Mouse (Mus musculus) testis, postnatal 14 days (tissue): Measurements from ENCODE around the gene Hspa1b.
"Not testable (repeated sequence)": the region's sequence is repeated elsewhere in the genome, so short reads cannot be mapped to it uniquely, and the experiment has no call there.

Experiments
- DNase-seq: peaks from one replicate; pipeline ENCODE4 v3.0.0; 2021; ENCODE audit warnings: low spot score

Gene Hspa1b

DNA sequence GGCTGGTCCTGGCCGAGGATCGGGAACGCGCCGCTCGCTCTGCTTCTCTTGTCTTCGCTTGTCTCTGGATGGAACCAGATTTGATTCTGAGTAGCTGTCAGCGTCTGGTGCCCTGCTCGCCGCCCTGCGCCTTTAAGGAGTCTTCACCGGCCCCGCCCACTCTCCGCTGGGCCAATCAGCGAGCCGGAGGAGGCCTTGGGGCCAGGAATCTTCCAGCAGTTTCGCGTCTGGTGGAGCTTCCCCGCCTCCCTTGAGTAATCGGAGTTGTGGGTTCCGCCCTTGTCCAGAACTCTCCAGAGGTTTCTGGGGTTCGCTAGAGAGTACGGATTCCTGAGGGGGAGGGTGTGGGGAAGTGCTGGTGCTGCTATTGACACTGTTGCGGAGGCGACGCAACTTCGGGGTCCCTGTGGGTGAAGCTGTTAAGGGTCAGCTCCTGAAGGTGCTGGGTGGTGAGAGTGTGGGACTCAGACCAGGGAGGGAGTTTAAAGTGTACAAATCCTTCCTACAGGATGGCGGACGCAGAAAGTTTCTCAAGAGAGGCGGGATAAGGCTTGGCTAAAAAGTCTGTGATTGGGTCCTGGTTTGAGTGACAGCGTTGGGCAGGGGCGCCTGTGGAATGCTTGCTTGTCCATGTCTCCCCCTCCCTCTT is at the start of gene Hspa1b:
Gene Hspa1b, minus strand, starts transcription at position 109 of the 649 bp plus-strand sequence.
- peak; percentile 84 for DNase-seq

- no peak for DNase-seq
These were observed 48.5 kb upstream of the Hspa1b start for GRCm38 (mm10) chr17:35007387-35007991.

- not testable (repeated sequence) for DNase-seq
These were observed 46.9 kb upstream of the Hspa1b start for GRCm38 (mm10) chr17:35005902-35006301.

- no peak for DNase-seq
These were observed 46.1 kb upstream of the Hspa1b start for GRCm38 (mm10) chr17:35005158-35005557.

DNA sequence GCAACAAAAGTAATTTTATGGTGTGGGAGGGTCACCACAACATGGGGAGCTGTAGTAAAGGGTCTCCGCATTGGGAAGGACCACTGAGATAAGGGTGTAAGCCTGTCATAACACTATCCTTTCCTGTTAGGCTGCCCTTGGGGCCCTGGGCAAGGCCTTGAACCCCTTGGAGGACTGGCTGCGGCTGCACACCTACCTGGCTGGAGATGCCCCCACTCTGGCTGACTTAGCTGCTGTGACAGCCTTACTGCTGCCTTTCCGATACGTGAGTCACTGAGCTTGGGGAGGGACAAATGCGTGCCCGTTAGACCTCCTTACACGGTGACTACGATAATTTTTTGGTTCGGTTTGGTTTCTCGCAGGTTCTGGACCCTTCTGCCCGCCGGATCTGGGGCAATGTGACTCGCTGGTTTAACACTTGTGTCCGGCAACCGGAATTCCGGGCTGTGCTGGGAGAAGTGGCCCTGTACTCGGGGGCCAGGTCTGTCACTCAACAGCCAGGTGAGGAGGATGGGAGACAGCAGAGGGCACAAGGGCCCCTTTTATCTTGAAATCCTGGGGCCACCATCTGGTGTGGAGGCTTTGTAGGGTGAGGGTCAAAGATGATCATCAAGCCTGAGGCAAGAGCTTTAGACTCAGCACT is 45.2 kb upstream of the Hspa1b start:
- DNase-seq = no peak

DNA sequence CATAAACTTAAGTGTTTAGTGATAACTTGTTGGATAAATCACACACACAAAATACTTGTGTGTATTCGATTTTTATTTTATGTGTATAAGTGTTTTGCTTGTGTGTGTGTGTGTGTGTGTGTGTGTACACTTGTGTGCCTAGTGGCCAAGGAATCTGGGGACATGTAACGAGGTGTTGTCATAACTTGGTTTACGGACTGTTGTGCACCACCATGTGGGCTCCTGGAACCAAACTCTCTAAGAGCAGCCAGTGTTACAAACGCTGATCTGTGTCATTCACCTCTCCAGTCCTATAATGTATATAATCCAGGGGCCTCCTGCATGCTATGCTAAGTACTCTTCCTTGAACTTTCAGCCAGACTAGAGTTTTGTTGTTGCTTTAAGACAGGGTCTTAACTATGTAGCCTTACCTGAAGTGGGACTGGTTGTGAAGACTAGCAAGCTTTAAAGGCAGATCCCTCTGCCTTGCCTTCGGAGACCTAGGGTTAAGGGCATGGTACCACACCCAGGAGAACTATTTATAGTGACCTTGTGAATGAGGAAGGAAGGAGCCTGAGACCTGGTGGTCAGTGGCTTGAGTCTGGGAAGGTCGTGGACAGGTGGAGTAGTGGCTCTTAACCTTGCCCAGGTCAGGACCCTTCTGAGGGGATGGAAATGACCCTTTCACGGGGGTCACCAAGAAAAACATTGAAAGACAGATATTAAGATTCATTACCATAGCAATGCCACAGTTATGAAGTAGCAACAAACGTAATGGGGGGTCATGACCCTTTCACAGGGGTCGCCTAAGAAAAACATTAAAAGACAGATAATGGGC is 44.2 kb upstream of the Hspa1b start:
- DNase-seq = no peak

- no peak for DNase-seq
These were observed 43.3 kb upstream of the Hspa1b start for GRCm38 (mm10) chr17:35002153-35002865.

DNA sequence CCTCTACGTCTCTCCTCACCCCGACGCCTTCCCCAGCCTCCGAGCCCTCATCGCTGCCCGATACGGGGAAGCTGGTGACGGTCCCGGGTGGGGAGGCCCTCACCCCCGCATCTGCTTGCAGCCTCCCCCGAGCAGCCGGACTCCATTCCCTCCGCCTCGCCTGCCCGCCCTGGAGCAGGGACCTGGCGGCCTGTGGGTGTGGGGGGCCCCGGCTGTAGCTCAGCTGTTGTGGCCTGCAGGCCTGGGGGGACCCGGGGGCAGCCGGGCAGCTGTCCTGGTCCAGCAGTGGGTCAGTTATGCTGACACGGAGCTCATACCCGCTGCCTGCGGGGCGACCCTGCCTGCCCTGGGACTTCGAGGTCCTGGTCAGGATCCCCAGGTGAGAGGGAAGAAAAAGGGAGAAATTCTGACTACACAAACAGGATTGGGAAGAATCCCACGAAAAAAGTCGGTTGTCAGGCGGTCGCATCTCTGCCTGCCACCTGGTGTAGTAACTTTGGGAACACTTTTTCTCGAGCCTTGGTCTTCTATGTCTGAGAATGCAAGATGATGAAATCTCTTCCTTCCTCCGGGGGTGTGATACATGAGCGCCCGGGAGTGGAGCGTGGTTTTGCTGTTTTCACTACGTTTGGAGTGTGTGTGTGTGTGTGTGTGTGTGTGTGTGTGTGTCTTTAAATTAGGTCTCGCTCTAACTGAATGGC is 42.6 kb upstream of the Hspa1b start:
- DNase-seq = no peak

DNA sequence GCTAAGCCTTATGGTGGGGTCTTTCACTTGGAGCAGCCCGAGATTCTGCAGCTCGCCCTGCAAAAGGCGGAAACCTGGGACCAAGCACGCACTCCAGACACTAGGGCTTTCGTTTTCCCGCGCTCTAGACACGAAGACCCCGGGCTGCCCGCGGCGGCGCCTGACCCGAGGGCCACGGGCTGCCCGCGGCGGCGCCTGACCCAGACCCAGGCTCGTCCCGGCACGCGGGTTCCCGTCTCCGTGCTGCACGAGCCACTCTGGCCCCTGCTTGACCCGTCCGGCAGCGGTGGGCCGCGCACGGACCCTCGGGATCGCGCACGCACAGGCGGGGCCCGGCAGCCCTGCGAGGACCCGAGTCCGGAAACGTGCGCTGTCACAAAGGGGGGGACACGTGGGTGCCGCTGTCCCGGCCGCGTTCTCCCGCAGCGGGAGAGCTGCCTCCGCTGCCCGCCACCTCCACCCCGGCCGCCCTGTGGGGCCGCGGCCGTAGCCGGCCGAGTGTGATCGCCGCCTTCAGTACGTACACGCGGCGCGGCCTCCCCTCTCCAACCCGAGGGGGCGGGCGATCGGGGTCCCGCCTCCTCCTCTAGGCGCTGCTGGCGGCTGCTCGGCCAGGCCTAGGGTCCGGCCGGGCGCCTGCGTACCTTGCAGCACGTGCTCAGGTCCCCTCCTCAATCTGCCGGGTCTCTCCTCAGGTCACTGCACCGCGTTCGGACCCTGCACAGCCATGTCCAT is 41.8 kb upstream of the Hspa1b start, which contains the start of gene Vars:
Gene Vars, plus strand, starts transcription at position 271 of the 735 bp plus-strand sequence.
- peak; percentile 90 for DNase-seq

- DNase-seq = not testable (repeated sequence)
These were observed 41.1 kb upstream of the Hspa1b start for GRCm38 (mm10) chr17:34999871-35000716.

GRCm38 (mm10) chr17:34998526-34999430 is 39.7 kb upstream of the Hspa1b start:
- no peak for DNase-seq

DNA sequence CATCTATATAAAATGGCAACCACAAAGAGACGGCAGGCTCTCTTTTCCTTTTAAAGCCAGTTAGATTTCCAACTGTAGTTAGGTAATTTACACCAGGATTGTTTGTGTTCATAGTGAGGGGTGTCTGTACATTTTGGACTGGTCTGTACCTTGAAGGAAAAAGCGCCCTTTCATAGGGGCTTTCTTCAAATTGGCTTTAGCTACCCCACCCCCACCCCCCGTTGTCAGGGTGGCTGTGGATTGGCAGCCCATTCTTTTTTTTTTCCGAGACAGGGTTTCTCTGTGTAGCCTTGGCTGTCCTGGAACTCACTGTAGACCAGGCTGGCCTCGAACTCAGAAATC is 38.1 kb upstream of the Hspa1b start:
- no peak for DNase-seq

GRCm38 (mm10) chr17:34996411-34997141 is 37.5 kb upstream of the Hspa1b start:
- no peak for DNase-seq

DNA sequence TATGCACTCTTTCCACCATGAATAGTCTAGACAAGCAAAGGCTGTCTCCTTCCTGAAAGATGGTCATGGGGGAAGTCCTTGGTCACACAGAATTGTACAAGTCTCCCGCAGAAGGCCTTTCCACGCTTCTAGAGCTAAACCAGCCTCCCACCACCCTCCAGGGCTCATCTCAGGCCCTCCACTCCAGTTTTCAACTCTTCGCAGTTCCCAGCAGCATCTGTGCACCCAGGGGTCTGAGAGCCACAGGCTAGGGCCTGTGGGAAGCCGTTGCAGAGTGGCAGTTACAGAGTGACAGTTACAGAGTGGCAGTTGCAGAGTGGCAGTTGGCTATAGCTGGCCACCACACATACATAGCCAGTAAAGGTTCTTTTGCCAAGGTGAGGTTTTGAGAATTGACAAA is 36.9 kb upstream of the Hspa1b start:
- DNase-seq = not testable (repeated sequence)

DNA sequence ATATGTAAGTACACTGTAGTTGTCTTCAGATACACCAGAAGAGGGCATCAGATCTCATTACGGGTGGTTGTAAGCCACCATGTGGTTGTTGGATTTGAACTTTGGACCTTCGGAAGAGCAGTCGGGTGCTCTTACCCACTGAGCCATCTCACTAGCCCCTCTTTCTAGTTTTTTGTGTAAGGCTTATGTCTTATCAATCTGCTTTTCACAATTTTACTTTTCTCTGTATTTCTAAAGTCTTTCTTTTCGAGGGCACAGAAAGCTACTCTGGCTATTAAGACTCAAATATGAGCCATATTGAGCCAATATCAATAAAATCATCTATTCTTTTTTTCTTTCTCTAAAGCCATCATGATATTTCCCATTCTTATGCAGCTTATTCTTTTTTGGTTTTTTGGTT is 36.2 kb upstream of the Hspa1b start:
- not testable (repeated sequence) for DNase-seq

GRCm38 (mm10) chr17:34994751-34995150 is 35.7 kb upstream of the Hspa1b start:
- DNase-seq = no peak

DNA sequence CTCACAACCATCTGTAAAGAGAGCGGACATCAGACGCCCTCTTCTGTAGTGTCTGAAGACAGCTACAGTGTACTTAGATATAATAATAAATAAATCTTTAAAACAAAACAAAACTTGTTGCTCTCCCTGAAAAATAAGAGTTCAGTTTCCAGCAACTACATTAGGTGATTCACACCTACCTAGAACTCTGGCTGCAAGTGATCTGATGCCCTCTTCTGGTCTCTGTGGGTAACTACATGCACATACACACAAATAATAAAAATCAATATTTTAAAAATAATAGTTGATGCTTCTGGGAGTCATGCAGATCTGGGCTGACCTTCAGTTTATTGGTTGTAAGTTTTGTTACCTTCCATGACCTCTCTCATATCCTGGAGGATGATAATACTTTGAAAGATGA is 25.2 kb upstream of the Hspa1b start:
- no peak for DNase-seq

DNA sequence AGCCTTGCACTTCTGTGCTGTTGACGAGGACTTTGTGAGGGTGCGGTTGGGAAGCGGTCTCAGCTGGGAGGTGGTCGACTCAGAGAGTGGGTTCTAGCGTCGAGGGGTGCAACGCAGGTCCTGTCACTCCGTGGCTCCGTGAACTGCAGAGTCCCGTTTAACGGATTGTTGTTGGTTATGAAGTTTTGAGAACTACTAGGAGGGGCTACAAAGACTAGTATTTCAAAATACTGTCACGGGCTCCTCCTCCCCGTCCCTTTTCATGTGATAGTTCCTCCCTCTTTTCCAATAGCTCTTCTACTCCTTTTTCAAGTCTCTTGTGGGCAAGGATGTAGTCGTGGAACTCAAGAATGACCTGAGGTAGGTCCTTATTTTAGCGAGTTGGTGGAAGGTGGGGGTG is 23.3 kb upstream of the Hspa1b start:
- DNase-seq = no peak
